Mouse (Mus musculus) small intestine, adult 2 months (tissue): Measurements from ENCODE around the gene Calr4.

Experiments
- CTCF ChIP-seq: fragments of 200-500 bp; IDR thresholded peaks from 2 replicates; pipeline ENCODE4 v1.5.1; 2012; ENCODE audit warnings: low read depth, mild to moderate bottlenecking, control low read depth, inconsistent platforms, low read length, moderate library complexity, mixed read lengths; ENCODE audit not compliant: insufficient replicate concordance, insufficient read length; ENCODE audit errors: extremely low read depth
- POLR2A ChIP-seq: fragments of 200-500 bp; IDR thresholded peaks from 2 replicates; pipeline ENCODE4 v1.6.1; 2012; ENCODE audit warnings: low read depth, mild to moderate bottlenecking, control low read depth, inconsistent platforms, low read length, moderate library complexity

GRCm38 (mm10) chr4:109299136-109299535, 64.9 kb downstream of the Calr4 start:
- no peak for TF ChIP-seq CTCF
- no peak for TF ChIP-seq POLR2A
